Mouse (Mus musculus): ENCODE measurements at regions not wholly inside any gene's neighbourhood (a gene's known extent, or its start where the extent isn't known, plus 50 kb on each side); places are given as distances from the start of the nearest gene placed in this dataset.

GRCm38 (mm10) chr17:9557544-9557943, 112.0 kb downstream of the Pabpc6 start:
- TF ChIP-seq CTCF (IDR thresholded peaks at IDR 0.05; ENCODE audit: insufficient read depth, low read length), result no peak
- TF ChIP-seq POLR2A (IDR thresholded peaks at IDR 0.05; ENCODE audit: borderline replicate concordance, extremely low read depth, low read depth, low read length), result no peak

Data from lung, adult 2 months (tissue).